Mouse (Mus musculus) T-helper 1 cell (primary cell): ENCODE results near the gene Myocos.

Experiments used
- in situ Hi-C: fragments of 300-600 bp; cut with MboI, MseI; formaldehyde crosslinking; loops from one replicate; pipeline ENCODE4 v1.15.1; 2025; ENCODE audit warnings: high pct_unique_total_duplicates

Myocos gene

GRCm38 (mm10) chr1:162620487-162620886 lies 37.5 kb downstream of the Myocos start:
- in situ Hi-C loops, result loop anchor here (5.0 kb wide), 1 partner anchor 37 kb away; the partner anchor contains the start of gene Myocos

GRCm38 (mm10) chr1:162615511-162615910 lies 42.5 kb downstream of the Myocos start:
- in situ Hi-C loops, result no loop called here

GRCm38 (mm10) chr1:162611191-162611590 lies 46.8 kb downstream of the Myocos start:
- in situ Hi-C loops, result no loop called here

- in situ Hi-C loops, result no loop called here
Measured at GRCm38 (mm10) chr1:162609633-162610250, 48.3 kb downstream of the Myocos start.

- in situ Hi-C loops, result no loop called here
Measured at GRCm38 (mm10) chr1:162608127-162608526, 49.9 kb downstream of the Myocos start.

GRCm38 (mm10) chr1:162601288-162601687 lies 56.7 kb downstream of the Myocos start:
- in situ Hi-C loops, result no loop called here

GRCm38 (mm10) chr1:162599617-162600016 lies 58.4 kb downstream of the Myocos start:
- in situ Hi-C loops, result no loop called here

GRCm38 (mm10) chr1:162597379-162598102 lies 60.5 kb downstream of the Myocos start:
- in situ Hi-C loops, result no loop called here
